Mouse (Mus musculus): ENCODE results near the gene Junb.

Gene Junb

GRCm38 (mm10) chr8:84945235-84945632 lies 33.3 kb downstream of the Junb start:
- no peaks in the 10 kb centered on the region for H3K36me3 ChIP-seq (ENCODE audit: insufficient read depth, low read length)
- TF ChIP-seq CTCF (conservative IDR thresholded peaks at IDR 0.05; ENCODE audit: low read length) (no peak; the same call in 1 of the 2 replicates), POU5F1 (IDR thresholded peaks at IDR 0.05; ENCODE audit: borderline replicate concordance, low read length) (no peak), NANOG (IDR thresholded peaks at IDR 0.05; ENCODE audit: borderline replicate concordance, low read length) (no peak)
- H3K27me3 ChIP-seq (ENCODE audit: insufficient read depth, low read length), result peaks cover 68% of the 10 kb centered on the region
- peaks cover 35% of the 10 kb centered on the region for H3K4me1 ChIP-seq (replicated peaks; ENCODE audit: low read depth, low read length)
- no peaks in the 10 kb centered on the region for H3K9me3 ChIP-seq (ENCODE audit: low read length)
- H3K4me3 ChIP-seq (replicated peaks; ENCODE audit: low read length), result peak overlapping the region; percentile 83

DNA sequence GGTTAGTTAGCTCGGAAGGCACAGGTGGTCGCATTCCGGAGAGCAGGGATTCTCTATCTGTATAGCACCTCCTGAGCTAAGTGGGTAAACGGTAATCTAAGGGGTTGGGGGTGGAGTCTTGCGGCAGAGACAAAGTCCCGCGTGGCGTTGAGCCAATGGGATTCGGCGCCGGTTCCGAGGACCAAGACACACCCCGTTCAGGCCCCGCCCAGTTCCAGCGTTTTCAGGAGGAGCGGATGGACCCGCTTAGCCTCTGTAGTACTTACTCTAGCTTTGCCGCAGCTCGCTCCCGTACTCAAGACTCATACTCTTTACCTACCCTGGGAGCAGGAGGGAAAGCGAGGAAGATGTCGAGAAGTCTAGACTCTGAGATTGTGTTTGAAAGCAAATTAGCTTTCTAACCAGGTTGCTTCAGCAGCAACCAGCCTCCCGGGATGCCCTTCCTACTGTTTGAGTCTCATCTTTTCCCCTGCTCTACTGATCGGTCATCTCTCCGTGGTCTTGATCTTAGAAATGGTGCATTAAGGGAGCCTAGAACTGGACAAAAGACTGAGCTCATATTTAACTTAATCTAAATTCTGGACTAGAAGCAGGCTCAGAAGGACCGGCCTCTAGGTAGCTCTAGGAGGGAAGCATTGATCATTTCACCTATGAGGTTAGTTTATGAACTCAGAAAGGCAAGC lies 33.9 kb downstream of the Junb start:
- Histone ChIP-seq H3K4me1 (replicated peaks; ENCODE audit: low read depth, low read length) (peaks cover 29% of the 10 kb centered on the region), H3K9me3 (ENCODE audit: low read length) (no peaks in the 10 kb centered on the region), H3K27me3 (ENCODE audit: insufficient read depth, low read length) (peaks cover 62% of the 10 kb centered on the region), H3K36me3 (ENCODE audit: insufficient read depth, low read length) (no peaks in the 10 kb centered on the region), H3K4me3 (replicated peaks; ENCODE audit: low read length) (peak overlapping the region; percentile 83)
- TF ChIP-seq POU5F1 (IDR thresholded peaks at IDR 0.05; ENCODE audit: borderline replicate concordance, low read length) (no peak), CTCF (conservative IDR thresholded peaks at IDR 0.05; ENCODE audit: low read length) (no peak), NANOG (IDR thresholded peaks at IDR 0.05; ENCODE audit: borderline replicate concordance, low read length) (no peak)

DNA sequence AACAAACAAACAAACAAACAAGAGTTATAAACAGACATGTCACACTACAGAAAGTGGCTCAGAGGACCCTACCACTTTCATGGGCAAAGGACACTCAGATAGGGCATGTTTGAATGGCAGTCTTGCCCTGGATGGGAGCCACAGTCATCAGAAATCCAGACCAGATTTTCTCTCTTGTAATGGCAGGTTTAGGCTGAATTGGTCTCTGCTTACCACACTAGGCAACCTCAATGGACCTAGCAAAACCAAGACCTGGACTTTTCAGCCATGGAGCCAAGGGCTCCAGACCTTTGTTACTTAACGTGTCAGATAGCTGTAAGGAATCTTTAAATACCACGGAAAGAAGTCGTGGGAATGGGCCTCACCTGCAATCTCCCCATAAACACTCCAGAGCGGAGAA lies 34.8 kb downstream of the Junb start:
- Histone ChIP-seq H3K27me3 (ENCODE audit: insufficient read depth, low read length) (peaks cover 64% of the 10 kb centered on the region), H3K4me1 (replicated peaks; ENCODE audit: low read depth, low read length) (peaks cover 29% of the 10 kb centered on the region), H3K9me3 (ENCODE audit: low read length) (no peaks in the 10 kb centered on the region), H3K4me3 (replicated peaks; ENCODE audit: low read length) (no peak overlapping the region), H3K36me3 (ENCODE audit: insufficient read depth, low read length) (no peaks in the 10 kb centered on the region)
- TF ChIP-seq NANOG (IDR thresholded peaks at IDR 0.05; ENCODE audit: borderline replicate concordance, low read length), result no peak
- no peak for TF ChIP-seq CTCF (conservative IDR thresholded peaks at IDR 0.05; ENCODE audit: low read length)

GRCm38 (mm10) chr8:84937620-84938485 lies 40.7 kb downstream of the Junb start:
- TF ChIP-seq POU5F1 (IDR thresholded peaks at IDR 0.05; ENCODE audit: borderline replicate concordance, low read length) (no peak), CTCF (conservative IDR thresholded peaks at IDR 0.05; ENCODE audit: low read length) (0 out of 2 replicates have a peak, but pooled peaks have one; percentile 3), NANOG (IDR thresholded peaks at IDR 0.05; ENCODE audit: borderline replicate concordance, low read length) (no peak)
- peaks cover 49% of the 10 kb centered on the region for H3K27me3 ChIP-seq (ENCODE audit: insufficient read depth, low read length)
- H3K9me3 ChIP-seq (ENCODE audit: low read length), result no peaks in the 10 kb centered on the region
- peak overlapping the region; percentile 91 for H3K4me3 ChIP-seq (replicated peaks; ENCODE audit: low read length)
- peaks cover 30% of the 10 kb centered on the region for H3K4me1 ChIP-seq (replicated peaks; ENCODE audit: low read depth, low read length)
- H3K36me3 ChIP-seq (ENCODE audit: insufficient read depth, low read length), result no peaks in the 10 kb centered on the region

DNA sequence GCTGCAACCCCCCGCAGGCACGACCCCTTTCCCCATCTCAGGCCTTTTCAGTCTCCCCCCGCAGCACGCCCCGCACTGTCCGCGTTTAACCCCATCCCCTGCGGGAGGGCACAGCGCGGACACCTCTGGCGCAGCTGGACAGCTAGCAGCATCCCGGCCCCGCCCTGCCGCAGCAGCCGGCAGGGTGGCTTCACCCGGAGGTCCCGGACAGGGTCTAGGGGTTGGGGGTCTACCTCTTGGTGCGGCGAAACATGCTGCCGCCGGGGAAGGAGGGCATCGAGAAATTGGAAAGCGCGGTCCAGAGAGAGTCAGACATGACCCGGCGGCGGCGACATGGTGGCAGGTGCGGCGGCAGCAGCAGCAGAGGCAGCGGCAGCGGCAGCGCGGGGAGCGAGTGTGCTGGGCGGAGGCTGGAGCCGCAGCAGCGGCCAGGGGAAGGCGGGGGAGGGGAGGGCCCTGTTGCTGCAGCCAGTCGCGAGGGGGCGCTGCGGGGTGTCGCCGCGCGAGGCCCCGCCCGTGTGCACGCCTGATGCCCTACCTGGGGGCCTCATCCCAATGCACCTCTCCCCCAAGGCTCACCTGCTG lies 41.5 kb downstream of the Junb start, which contains the start of gene Mast1:
Gene Mast1, minus strand, starts transcription at position 398 of the 585 bp plus-strand sequence.
- H3K9me3 ChIP-seq (ENCODE audit: low read length), result no peaks in the 10 kb centered on the region

GRCm38 (mm10) chr8:84936041-84936961 lies 42.2 kb downstream of the Junb start:
- peaks cover 61% of the 10 kb centered on the region for H3K27me3 ChIP-seq (ENCODE audit: insufficient read depth, low read length)
- no peaks in the 10 kb centered on the region for H3K36me3 ChIP-seq (ENCODE audit: insufficient read depth, low read length)
- H3K4me1 ChIP-seq (replicated peaks; ENCODE audit: low read depth, low read length), result peaks cover 30% of the 10 kb centered on the region
- H3K9me3 ChIP-seq (ENCODE audit: low read length), result no peaks in the 10 kb centered on the region
- H3K4me3 ChIP-seq (replicated peaks; ENCODE audit: low read length), result peak overlapping the region; percentile 91
- no peak for TF ChIP-seq NANOG (IDR thresholded peaks at IDR 0.05; ENCODE audit: borderline replicate concordance, low read length)
- no peak for TF ChIP-seq CTCF (conservative IDR thresholded peaks at IDR 0.05; ENCODE audit: low read length)
- TF ChIP-seq POU5F1 (IDR thresholded peaks at IDR 0.05; ENCODE audit: borderline replicate concordance, low read length), result no peak

More for the DNA sequence above, 41.5 kb downstream of the Junb start, which contains the start of gene Mast1:
- Histone ChIP-seq H3K36me3 (ENCODE audit: insufficient read depth, low read length) (no peaks in the 10 kb centered on the region), H3K27me3 (ENCODE audit: insufficient read depth, low read length) (peaks cover 55% of the 10 kb centered on the region), H3K4me3 (replicated peaks; ENCODE audit: low read length) (peak within 1 kb of the TSS; percentile 91), H3K4me1 (replicated peaks; ENCODE audit: low read depth, low read length) (peaks cover 30% of the 10 kb centered on the region)
- TF ChIP-seq POU5F1 (IDR thresholded peaks at IDR 0.05; ENCODE audit: borderline replicate concordance, low read length), result no peak
- no peak for TF ChIP-seq CTCF (conservative IDR thresholded peaks at IDR 0.05; ENCODE audit: low read length)
- TF ChIP-seq NANOG (IDR thresholded peaks at IDR 0.05; ENCODE audit: borderline replicate concordance, low read length), result no peak

DNA sequence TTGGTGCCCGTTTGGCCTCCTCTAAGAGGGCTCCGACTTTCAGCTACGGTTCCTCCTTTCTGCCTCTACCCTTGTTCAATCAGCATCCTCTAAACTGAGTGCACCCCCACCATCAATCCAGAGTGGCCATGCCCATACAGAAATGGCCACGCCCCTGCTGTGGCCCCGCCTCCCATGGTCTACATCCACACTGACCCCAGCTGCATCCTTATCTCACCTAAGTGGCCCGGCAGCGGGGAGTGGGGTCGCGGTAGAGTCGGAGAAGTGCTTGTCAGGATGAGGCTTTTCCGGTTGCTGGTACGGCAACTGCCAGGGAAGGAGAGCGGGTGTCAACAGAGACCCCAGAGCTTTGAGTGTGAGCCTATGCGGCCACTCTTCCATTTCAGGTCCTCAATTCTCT lies 43.0 kb downstream of the Junb start:
- H3K4me1 ChIP-seq (replicated peaks; ENCODE audit: low read depth, low read length), result peaks cover 30% of the 10 kb centered on the region
- H3K27me3 ChIP-seq (ENCODE audit: insufficient read depth, low read length), result peaks cover 61% of the 10 kb centered on the region
- peak overlapping the region; percentile 50 for H3K4me3 ChIP-seq (replicated peaks; ENCODE audit: low read length)
- H3K36me3 ChIP-seq (ENCODE audit: insufficient read depth, low read length), result no peaks in the 10 kb centered on the region
- TF ChIP-seq CTCF (conservative IDR thresholded peaks at IDR 0.05; ENCODE audit: low read length) (no peak), NANOG (IDR thresholded peaks at IDR 0.05; ENCODE audit: borderline replicate concordance, low read length) (no peak), POU5F1 (IDR thresholded peaks at IDR 0.05; ENCODE audit: borderline replicate concordance, low read length) (no peak)
- H3K9me3 ChIP-seq (ENCODE audit: low read length), result no peaks in the 10 kb centered on the region

Measured in E14TG2a.4 (cell line).